Mouse (Mus musculus): Measurements from ENCODE around the gene Rac3. TPM values are rescaled to one million over a fixed set of nuclear protein-coding genes. Genes with fewer than 3 reads are reported as not detected.

Rac3 gene
- total RNA-seq, 2 experiments from 2014 or later: 39.4 to 41.0 TPM

GRCm38 (mm10) chr11:120703696-120704454 lies 17.4 kb upstream of the Rac3 start:
- intact Hi-C loops (cut with DNase I): no loop called here
- DNase-seq (ENCODE audit: low spot score in 2 of 2): no peak

- no peak for DNase-seq (ENCODE audit: low spot score in 2 of 2)
- intact Hi-C loops (cut with DNase I): no loop called here
Observed at GRCm38 (mm10) chr11:120704486-120705325, 16.6 kb upstream of the Rac3 start.

GRCm38 (mm10) chr11:120706120-120706519 lies 15.2 kb upstream of the Rac3 start:
- intact Hi-C loops (cut with DNase I): no loop called here
- no peak for DNase-seq (ENCODE audit: low spot score in 2 of 2)

- no peak for DNase-seq (ENCODE audit: low spot score in 2 of 2)
- intact Hi-C loops (cut with DNase I): no loop called here
Observed at GRCm38 (mm10) chr11:120707225-120707624, 14.0 kb upstream of the Rac3 start.

GRCm38 (mm10) chr11:120707969-120708368 lies 13.3 kb upstream of the Rac3 start:
- no peak for DNase-seq (ENCODE audit: low spot score in 2 of 2)
- intact Hi-C loops (cut with DNase I): no loop called here

GRCm38 (mm10) chr11:120709551-120709950 lies 11.7 kb upstream of the Rac3 start:
- intact Hi-C loops (cut with DNase I): no loop called here
- DNase-seq (ENCODE audit: low spot score in 2 of 2): no peak

GRCm38 (mm10) chr11:120710672-120711071 lies 10.6 kb upstream of the Rac3 start:
- no peak for DNase-seq (ENCODE audit: low spot score in 2 of 2)
- intact Hi-C loops (cut with DNase I): no loop called here

- intact Hi-C loops (cut with DNase I): loop anchor here (2.0 kb wide), 4 partner anchors 53 to 131 kb away; partner anchors contain the start of genes Arhgdia and Sirt7
- DNase-seq (ENCODE audit: low spot score in 2 of 2): no peak
Observed at GRCm38 (mm10) chr11:120711980-120712604, 9.2 kb upstream of the Rac3 start.

- DNase-seq (ENCODE audit: low spot score in 2 of 2): no peak
- intact Hi-C loops (cut with DNase I): loop anchor here (2.0 kb wide), 4 partner anchors 54 to 132 kb away; partner anchors contain the start of genes Arhgdia and Sirt7
Observed at GRCm38 (mm10) chr11:120712771-120713568, 8.3 kb upstream of the Rac3 start.

GRCm38 (mm10) chr11:120713580-120714518 lies 7.4 kb upstream of the Rac3 start, which contains the start of the genes Cenpx and Lrrc45:
TSS of gene Cenpx (minus strand) at chr11:120713738.
TSS of gene Lrrc45 (plus strand) at chr11:120713925.
- intact Hi-C loops (cut with DNase I): loop anchor here (2.0 kb wide), 4 partner anchors 55 to 133 kb away; partner anchors contain the start of genes Arhgdia and Sirt7
- peak; percentile 97 to 100 for DNase-seq (ENCODE audit: low spot score in 2 of 2)

- intact Hi-C loops (cut with DNase I): no loop called here
- DNase-seq (ENCODE audit: low spot score in 2 of 2): no peak
Observed at GRCm38 (mm10) chr11:120714546-120714945, 6.7 kb upstream of the Rac3 start.

GRCm38 (mm10) chr11:120715131-120715530 lies 6.1 kb upstream of the Rac3 start:
- intact Hi-C loops (cut with DNase I): no loop called here
- DNase-seq (ENCODE audit: low spot score in 2 of 2): no peak

GRCm38 (mm10) chr11:120719242-120719641 lies 2.0 kb upstream of the Rac3 start:
- intact Hi-C loops (cut with DNase I): no loop called here
- DNase-seq (ENCODE audit: low spot score in 2 of 2): no peak

GRCm38 (mm10) chr11:120719841-120720376 lies 1.4 kb upstream of the Rac3 start:
- no peak for DNase-seq (ENCODE audit: low spot score in 2 of 2)
- intact Hi-C loops (cut with DNase I): loop anchor here (1.0 to 5.0 kb wide), 2 partner anchors 56 to 322 kb away; no protein-coding TSS in a partner anchor

- peak; percentile 78 to 92 for DNase-seq (ENCODE audit: low spot score in 2 of 2)
- intact Hi-C loops (cut with DNase I): loop anchor here (1.0 to 5.0 kb wide), 2 partner anchors 56 to 322 kb away; no protein-coding TSS in a partner anchor
Observed at GRCm38 (mm10) chr11:120720450-120720849, 820 bp upstream of the Rac3 start.

- intact Hi-C loops (cut with DNase I): loop anchor here (5.0 kb wide), 1 partner anchor 320 kb away; no protein-coding TSS in a partner anchor
- no peak for DNase-seq (ENCODE audit: low spot score in 2 of 2)
Observed at GRCm38 (mm10) chr11:120722067-120722630, 879 bp downstream of the Rac3 start.

- intact Hi-C loops (cut with DNase I): loop anchor here (5.0 kb wide), 1 partner anchor 319 kb away; no protein-coding TSS in a partner anchor
- DNase-seq (ENCODE audit: low spot score in 2 of 2): no peak
Observed at GRCm38 (mm10) chr11:120722761-120723382, 1.6 kb downstream of the Rac3 start.

All from left cerebral cortex, postnatal 25 days (tissue).